Mouse (Mus musculus): ENCODE measurements around the gene Irgm2. TPM values are rescaled to one million over a fixed set of nuclear protein-coding genes. Genes with fewer than 3 reads are reported as not detected.
A peak's percentile ranks its signal among the peaks of the same experiment; 100 is the strongest.
"Not testable (repeated sequence)": the region's sequence is repeated elsewhere in the genome, so short reads cannot be mapped to it uniquely, and the experiment has no call there.

Irgm2 gene
- 0.29 and 0.49 TPM in 2 replicates for polyA plus RNA-seq (2015; fragmentation: Nextera tagmentation; extraction: Ambion mirVana)

- H3K27ac ChIP-seq; H3K9me3 ChIP-seq (replicated peaks); H3K4me1 ChIP-seq; H3K36me3 ChIP-seq (ENCODE audit: poor library complexity, severe bottlenecking); H3K27me3 ChIP-seq; ATAC-seq: not testable (repeated sequence)
- peak within 1 kb of the TSS; percentile 48 for H3K4me3 ChIP-seq
- peak within 1 kb of the TSS; percentile 62 for H3K4me2 ChIP-seq
- 6% methylated on average over 11 of the region's 15 CpGs for WGBS
- H3K9ac ChIP-seq: peak within 1 kb of the TSS; percentile 54
Observed at GRCm38 (mm10) chr11:58199229-58200037, at the start of gene Irgm2, which contains the start of gene Igtp. Irgm2 (plus strand) TSS chr11:58199618. Igtp (plus strand) TSS chr11:58199556.

- Histone ChIP-seq H3K4me2 (no peak overlapping the region), H3K9me3 (replicated peaks) (no peaks in the 10 kb centered on the region), H3K4me1 (no peaks in the 10 kb centered on the region), H3K9ac (no peak overlapping the region), H3K4me3 (no peak overlapping the region), H3K27ac (no peak overlapping the region), H3K36me3 (ENCODE audit: poor library complexity, severe bottlenecking) (peaks cover 85% of the 10 kb centered on the region), H3K27me3 (no peaks in the 10 kb centered on the region)
- 92% methylated on average over 9 of the region's 9 CpGs for WGBS
- ATAC-seq: no peak
Observed at GRCm38 (mm10) chr11:58155458-58155857, 44.0 kb upstream of the Irgm2 start.

- no peak overlapping the region for H3K4me3 ChIP-seq
- H3K36me3 ChIP-seq (ENCODE audit: poor library complexity, severe bottlenecking): peaks cover 85% of the 10 kb centered on the region
- no peak overlapping the region for H3K27ac ChIP-seq
- no peak overlapping the region for H3K4me2 ChIP-seq
- no peaks in the 10 kb centered on the region for H3K4me1 ChIP-seq
- no peak overlapping the region for H3K9ac ChIP-seq
- no peaks in the 10 kb centered on the region for H3K27me3 ChIP-seq
- no peaks in the 10 kb centered on the region for H3K9me3 ChIP-seq (replicated peaks)
- ATAC-seq: no peak
- 84% methylated on average over 3 of the region's 3 CpGs for WGBS
Observed at GRCm38 (mm10) chr11:58156871-58157270, 42.5 kb upstream of the Irgm2 start.

DNA sequence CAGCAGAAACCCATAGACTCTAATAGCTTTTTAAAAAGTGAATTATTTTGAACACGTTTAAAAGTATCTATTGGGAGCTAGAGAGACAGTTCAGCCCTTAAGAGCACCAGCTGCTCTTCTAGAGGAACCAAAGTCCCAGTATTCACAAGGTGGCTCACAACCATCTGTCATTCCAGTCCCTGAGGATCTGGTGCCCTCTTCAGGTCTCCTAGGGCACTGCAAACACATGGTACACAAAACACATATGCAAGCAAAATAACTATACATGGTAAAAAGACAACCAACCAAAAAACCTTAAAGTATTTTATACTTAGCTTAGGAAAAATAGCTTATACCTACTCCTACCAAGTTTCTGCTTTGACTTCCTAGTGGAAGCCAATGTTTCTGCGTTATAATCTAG lies 34.3 kb upstream of the Irgm2 start:
- no peak overlapping the region for H3K4me2 ChIP-seq
- H3K4me1 ChIP-seq: peaks cover 8% of the 10 kb centered on the region
- H3K27me3 ChIP-seq: no peaks in the 10 kb centered on the region
- WGBS: 96% methylated on average over 2 of the region's 2 CpGs
- no peak overlapping the region for H3K9ac ChIP-seq
- H3K27ac ChIP-seq: no peak overlapping the region
- H3K36me3 ChIP-seq (ENCODE audit: poor library complexity, severe bottlenecking): peaks cover 60% of the 10 kb centered on the region
- H3K9me3 ChIP-seq (replicated peaks): peaks cover 5% of the 10 kb centered on the region; the same call in 1 of the 2 replicates
- H3K4me3 ChIP-seq: no peak overlapping the region
- ATAC-seq: no peak

GRCm38 (mm10) chr11:58167822-58168166 lies 31.6 kb upstream of the Irgm2 start:
- Histone ChIP-seq H3K4me3 (peak overlapping the region; percentile 82), H3K4me1 (peaks cover 20% of the 10 kb centered on the region), H3K36me3 (ENCODE audit: poor library complexity, severe bottlenecking) (peaks cover 36% of the 10 kb centered on the region), H3K9ac (peak overlapping the region; percentile 85), H3K9me3 (replicated peaks) (peaks cover 5% of the 10 kb centered on the region; the same call in 1 of the 2 replicates), H3K4me2 (peak overlapping the region; percentile 66), H3K27ac (no peak overlapping the region), H3K27me3 (no peaks in the 10 kb centered on the region)
- 1% methylated on average over 8 of the region's 8 CpGs for WGBS
- ATAC-seq: no peak; the same call in 1 of the 2 replicates

- H3K4me3 ChIP-seq: peak within 1 kb of the TSS; percentile 82
- no peak within 1 kb of the TSS for H3K27ac ChIP-seq
- H3K4me1 ChIP-seq: peaks cover 21% of the 10 kb centered on the region
- peak; percentile 89 for ATAC-seq
- H3K9me3 ChIP-seq (replicated peaks): peaks cover 5% of the 10 kb centered on the region; the same call in 1 of the 2 replicates
- 1% methylated on average over 64 of the region's 71 CpGs for WGBS
- H3K4me2 ChIP-seq: peak within 1 kb of the TSS; percentile 66
- peak within 1 kb of the TSS; percentile 85 for H3K9ac ChIP-seq
- H3K27me3 ChIP-seq: no peaks in the 10 kb centered on the region
- H3K36me3 ChIP-seq (ENCODE audit: poor library complexity, severe bottlenecking): peaks cover 34% of the 10 kb centered on the region
Observed at GRCm38 (mm10) chr11:58168167-58168915, 31.1 kb upstream of the Irgm2 start, which contains the start of gene Gemin5. Gemin5 (minus strand) TSS chr11:58168539.

DNA sequence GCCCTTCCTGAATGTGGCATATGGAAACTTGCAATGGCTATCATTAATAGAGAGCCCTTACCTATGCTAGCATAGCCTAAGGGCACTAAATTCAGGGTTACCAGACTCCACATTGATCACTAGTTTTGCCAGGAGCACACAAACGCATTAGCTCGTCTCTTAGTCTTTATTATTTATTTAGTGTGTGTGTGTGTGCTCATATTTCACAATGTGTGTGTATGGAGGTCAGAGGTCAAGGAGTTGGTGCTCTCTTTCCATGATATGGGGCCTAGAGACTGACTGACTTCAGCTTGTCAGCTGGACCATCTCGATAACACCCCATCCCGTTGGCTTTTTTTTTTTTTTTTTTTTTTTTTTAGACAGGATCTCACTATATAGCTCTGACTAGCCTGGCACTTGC lies 29.8 kb upstream of the Irgm2 start:
- Histone ChIP-seq H3K27me3 (no peaks in the 10 kb centered on the region), H3K9ac (no peak overlapping the region), H3K9me3 (replicated peaks) (peaks cover 5% of the 10 kb centered on the region; the same call in 1 of the 2 replicates), H3K27ac (no peak overlapping the region), H3K4me2 (no peak overlapping the region), H3K4me3 (no peak overlapping the region), H3K36me3 (ENCODE audit: poor library complexity, severe bottlenecking) (peaks cover 35% of the 10 kb centered on the region), H3K4me1 (peaks cover 21% of the 10 kb centered on the region)
- no peak for ATAC-seq
- 89% methylated on average over 4 of the region's 4 CpGs for WGBS

DNA sequence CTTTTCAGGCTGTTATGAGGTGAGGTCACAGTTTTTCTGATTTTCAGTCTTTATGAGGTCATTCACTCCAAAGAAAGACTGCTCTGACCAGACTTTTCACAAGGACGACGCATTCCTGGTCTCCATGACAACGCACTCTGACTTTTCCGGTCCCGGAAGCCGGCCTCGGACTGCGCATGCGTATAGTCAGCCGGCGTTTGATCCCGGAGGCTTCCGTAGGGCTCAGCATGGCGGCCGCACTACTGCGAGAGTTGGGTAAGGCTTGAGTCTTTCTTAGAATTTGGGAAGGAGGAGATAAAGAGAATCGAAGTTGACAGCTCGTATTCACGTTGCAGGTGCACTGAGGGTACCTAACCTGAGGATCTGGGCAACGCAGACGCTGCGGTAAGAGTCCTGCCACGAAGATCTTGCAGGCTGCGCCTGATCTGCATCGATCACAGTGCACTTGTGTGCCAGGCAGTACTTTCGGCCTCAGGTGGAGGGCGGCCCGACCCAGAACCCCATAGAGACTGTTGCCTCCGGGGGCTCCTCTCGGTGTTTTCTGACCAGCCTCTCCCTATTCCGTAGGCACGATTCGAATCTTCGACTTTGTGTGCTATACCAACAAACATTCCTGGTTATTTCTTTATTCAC lies 27.8 kb upstream of the Irgm2 start, which contains the start of gene Mrpl22:
Mrpl22 (plus strand) TSS at position 203 of the 633 bp plus-strand sequence.
- no peaks in the 10 kb centered on the region for H3K27me3 ChIP-seq
- peaks cover 21% of the 10 kb centered on the region for H3K4me1 ChIP-seq
- H3K9me3 ChIP-seq (replicated peaks): no peaks in the 10 kb centered on the region
- ATAC-seq: peak; percentile 78
- WGBS: under 1% methylated on average over 34 of the region's 34 CpGs
- H3K27ac ChIP-seq: peak within 1 kb of the TSS; percentile 40; the same call in 1 of the 2 replicates
- H3K4me2 ChIP-seq: peak within 1 kb of the TSS; percentile 90
- H3K4me3 ChIP-seq: peak within 1 kb of the TSS; percentile 66
- H3K9ac ChIP-seq: peak within 1 kb of the TSS; percentile 82
- H3K36me3 ChIP-seq (ENCODE audit: poor library complexity, severe bottlenecking): peaks cover 35% of the 10 kb centered on the region

GRCm38 (mm10) chr11:58179563-58179962 lies 19.9 kb upstream of the Irgm2 start:
- H3K4me2 ChIP-seq: no peak overlapping the region
- 20% methylated on average over 3 of the region's 3 CpGs for WGBS
- no peaks in the 10 kb centered on the region for H3K27me3 ChIP-seq
- no peak overlapping the region for H3K4me3 ChIP-seq
- H3K9me3 ChIP-seq (replicated peaks): no peaks in the 10 kb centered on the region
- peaks cover 53% of the 10 kb centered on the region for H3K36me3 ChIP-seq (ENCODE audit: poor library complexity, severe bottlenecking)
- no peak overlapping the region for H3K27ac ChIP-seq
- no peaks in the 10 kb centered on the region for H3K4me1 ChIP-seq
- H3K9ac ChIP-seq: no peak overlapping the region
- ATAC-seq: 0 out of 2 replicates have a peak, but pooled peaks have one; percentile 13

GRCm38 (mm10) chr11:58179986-58180385 lies 19.4 kb upstream of the Irgm2 start:
- H3K9me3 ChIP-seq (replicated peaks); H3K4me3 ChIP-seq; H3K4me2 ChIP-seq; H3K27me3 ChIP-seq; H3K9ac ChIP-seq; H3K4me1 ChIP-seq; ATAC-seq; H3K27ac ChIP-seq: not testable (repeated sequence)
- peaks cover 50% of the 10 kb centered on the region for H3K36me3 ChIP-seq (ENCODE audit: poor library complexity, severe bottlenecking)
- WGBS: 93% methylated on average over 6 of the region's 6 CpGs

GRCm38 (mm10) chr11:58180756-58181155 lies 18.7 kb upstream of the Irgm2 start:
- Histone ChIP-seq H3K27ac (no peak overlapping the region), H3K36me3 (ENCODE audit: poor library complexity, severe bottlenecking) (peaks cover 42% of the 10 kb centered on the region), H3K4me2 (no peak overlapping the region), H3K27me3 (no peaks in the 10 kb centered on the region), H3K4me1 (no peaks in the 10 kb centered on the region), H3K9me3 (replicated peaks) (no peaks in the 10 kb centered on the region), H3K9ac (no peak overlapping the region), H3K4me3 (no peak overlapping the region)
- 90% methylated on average over 7 of the region's 7 CpGs for WGBS
- ATAC-seq: no peak
